Mouse (Mus musculus): Measurements from ENCODE around the gene Crp. TPM values are rescaled to one million over a fixed set of nuclear protein-coding genes. Genes with fewer than 3 reads are reported as not detected.

Gene Crp
- polyA plus RNA-seq, 1 experiment = not detected

- H3K79me3 ChIP-seq (ENCODE audit: low read depth) = no peaks in the 10 kb centered on the region
- no peaks in the 10 kb centered on the region for H3K79me2 ChIP-seq (ENCODE audit: control insufficient read depth, insufficient read depth)
- TF ChIP-seq FOSL1 (IDR thresholded peaks at IDR 0.05; ENCODE audit: insufficient read depth, low read length, poor library complexity, severe bottlenecking) (no peak), USF1 (IDR thresholded peaks at IDR 0.05; ENCODE audit: low read depth) (no peak), CTCF (IDR thresholded peaks at IDR 0.05; ENCODE audit: control insufficient read depth, insufficient read depth, insufficient read length) (no peak), CEBPB (IDR thresholded peaks at IDR 0.05; ENCODE audit: low read depth) (no peak)
- H3ac ChIP-seq (ENCODE audit: control insufficient read depth, insufficient read length, low read depth) = no peak overlapping the region
- H3K27me3 ChIP-seq (ENCODE audit: control insufficient read depth, insufficient read depth, insufficient read length) = no peaks in the 10 kb centered on the region
- no peak overlapping the region for H3K4me3 ChIP-seq (ENCODE audit: insufficient read depth, poor library complexity, severe bottlenecking)
- no peaks in the 10 kb centered on the region for H3K36me3 ChIP-seq (ENCODE audit: control insufficient read depth, insufficient read depth)
Observed at GRCm38 (mm10) chr1:172680742-172681141, 17.1 kb upstream of the Crp start.

DNA sequence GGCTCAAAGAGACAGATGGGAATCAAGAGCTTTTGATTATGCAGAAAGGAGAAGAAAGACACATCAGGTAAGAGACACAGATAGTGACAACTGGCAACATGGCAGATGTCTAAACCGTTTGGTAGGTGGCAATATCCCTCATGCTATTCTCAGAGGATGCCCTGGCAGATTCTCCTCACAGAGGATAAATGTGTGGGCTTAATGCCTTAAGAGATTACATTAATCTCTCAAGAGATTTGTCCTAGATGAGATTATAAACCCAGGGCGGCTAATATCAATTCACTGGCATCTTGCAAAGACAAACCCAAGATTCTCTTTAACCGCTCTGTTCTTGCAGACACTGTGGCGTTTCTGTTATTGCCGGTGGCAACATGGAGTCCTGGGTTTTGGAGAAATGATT, 14.3 kb upstream of the Crp start:
- no peak for TF ChIP-seq MYOD1 (IDR thresholded peaks at IDR 0.05; ENCODE audit: control insufficient read depth, insufficient read length, low read depth)
- TF ChIP-seq CEBPB (IDR thresholded peaks at IDR 0.05; ENCODE audit: low read depth) = no peak
- no peak for TF ChIP-seq MAX (IDR thresholded peaks at IDR 0.05)
- no peak for TF ChIP-seq CTCF (IDR thresholded peaks at IDR 0.05; ENCODE audit: control insufficient read depth, insufficient read depth, insufficient read length)
- no peak for TF ChIP-seq USF1 (IDR thresholded peaks at IDR 0.05; ENCODE audit: low read depth)
- TF ChIP-seq FOSL1 (IDR thresholded peaks at IDR 0.05; ENCODE audit: insufficient read depth, low read length, poor library complexity, severe bottlenecking) = no peak
- TF ChIP-seq MYOG (IDR thresholded peaks at IDR 0.05; ENCODE audit: control insufficient read depth, extremely low read depth, insufficient read length) = no peak
- H3K79me2 ChIP-seq (ENCODE audit: control insufficient read depth, insufficient read depth) = no peaks in the 10 kb centered on the region
- no peaks in the 10 kb centered on the region for H3K79me3 ChIP-seq (ENCODE audit: low read depth)
- H3K4me3 ChIP-seq (ENCODE audit: insufficient read depth, poor library complexity, severe bottlenecking) = no peak overlapping the region
- no peaks in the 10 kb centered on the region for H3K27me3 ChIP-seq (ENCODE audit: control insufficient read depth, insufficient read depth, insufficient read length)
- no peaks in the 10 kb centered on the region for H3K36me3 ChIP-seq (ENCODE audit: control insufficient read depth, insufficient read depth)
- H3ac ChIP-seq (ENCODE audit: control insufficient read depth, insufficient read length, low read depth) = no peak overlapping the region

- no peaks in the 10 kb centered on the region for H3K79me3 ChIP-seq (ENCODE audit: low read depth)
- no peak overlapping the region for H3ac ChIP-seq (ENCODE audit: control insufficient read depth, insufficient read length, low read depth)
- no peaks in the 10 kb centered on the region for H3K79me2 ChIP-seq (ENCODE audit: control insufficient read depth, insufficient read depth)
- TF ChIP-seq MYOD1 (IDR thresholded peaks at IDR 0.05; ENCODE audit: control insufficient read depth, insufficient read length, low read depth) = no peak
- no peaks in the 10 kb centered on the region for H3K36me3 ChIP-seq (ENCODE audit: control insufficient read depth, insufficient read depth)
- H3K27me3 ChIP-seq (ENCODE audit: control insufficient read depth, insufficient read depth, insufficient read length) = no peaks in the 10 kb centered on the region
- H3K4me3 ChIP-seq (ENCODE audit: insufficient read depth, poor library complexity, severe bottlenecking) = no peak overlapping the region
Observed at GRCm38 (mm10) chr1:172683957-172684356, 13.9 kb upstream of the Crp start.

DNA sequence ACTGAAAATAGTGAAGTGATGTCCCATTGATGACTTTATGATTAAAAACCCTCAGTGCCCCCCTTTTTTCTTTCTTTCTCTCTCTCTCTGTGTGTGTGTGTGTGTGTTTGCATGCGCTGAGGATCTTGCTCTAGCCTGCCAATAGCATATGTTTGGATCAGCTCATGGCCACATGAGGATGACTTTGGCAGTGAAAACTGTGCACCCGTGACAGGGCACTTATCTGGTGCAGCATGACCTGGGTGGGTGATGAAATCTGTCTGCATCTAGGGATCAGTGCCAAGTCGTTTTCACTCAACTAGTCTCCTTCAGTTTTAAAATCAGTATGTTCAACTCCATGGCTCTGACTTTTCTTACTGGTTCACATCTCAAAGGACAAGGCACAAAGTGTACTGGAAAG, 12.7 kb upstream of the Crp start:
- Histone ChIP-seq H3K79me3 (ENCODE audit: low read depth) (no peaks in the 10 kb centered on the region), H3K4me3 (ENCODE audit: insufficient read depth, poor library complexity, severe bottlenecking) (no peak overlapping the region), H3K79me2 (ENCODE audit: control insufficient read depth, insufficient read depth) (no peaks in the 10 kb centered on the region), H3K27me3 (ENCODE audit: control insufficient read depth, insufficient read depth, insufficient read length) (no peaks in the 10 kb centered on the region), H3ac (ENCODE audit: control insufficient read depth, insufficient read length, low read depth) (no peak overlapping the region), H3K36me3 (ENCODE audit: control insufficient read depth, insufficient read depth) (no peaks in the 10 kb centered on the region)
- TF ChIP-seq MAX (IDR thresholded peaks at IDR 0.05) = no peak
- no peak for TF ChIP-seq MYOD1 (IDR thresholded peaks at IDR 0.05; ENCODE audit: control insufficient read depth, insufficient read length, low read depth)
- no peak for TF ChIP-seq MYOG (IDR thresholded peaks at IDR 0.05; ENCODE audit: control insufficient read depth, extremely low read depth, insufficient read length)
- TF ChIP-seq CTCF (IDR thresholded peaks at IDR 0.05; ENCODE audit: control insufficient read depth, insufficient read depth, insufficient read length) = no peak
- TF ChIP-seq USF1 (IDR thresholded peaks at IDR 0.05; ENCODE audit: low read depth) = no peak
- no peak for TF ChIP-seq FOSL1 (IDR thresholded peaks at IDR 0.05; ENCODE audit: insufficient read depth, low read length, poor library complexity, severe bottlenecking)
- no peak for TF ChIP-seq CEBPB (IDR thresholded peaks at IDR 0.05; ENCODE audit: low read depth)

DNA sequence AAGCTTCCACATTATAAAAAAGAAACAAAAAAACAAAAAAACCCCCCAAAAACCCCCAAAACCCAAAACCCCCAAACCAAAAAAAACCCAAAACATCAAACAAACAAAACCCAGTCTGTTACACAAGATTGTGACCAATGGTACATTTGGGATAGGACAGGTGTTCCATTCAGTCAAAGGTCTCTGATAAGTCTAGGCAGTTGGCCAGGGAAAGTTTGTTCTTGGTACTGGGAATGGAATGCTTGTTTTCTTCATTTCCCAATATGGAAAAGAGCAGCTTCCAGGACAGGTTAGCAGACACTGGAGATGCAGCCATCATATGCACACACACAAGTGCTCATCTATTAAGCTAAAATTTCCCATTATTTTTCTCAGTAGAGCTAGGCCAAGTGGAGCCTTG, 433 bp upstream of the Crp start:
- Histone ChIP-seq H3ac (ENCODE audit: control insufficient read depth, insufficient read length, low read depth) (no peak overlapping the region), H3K4me3 (ENCODE audit: insufficient read depth, poor library complexity, severe bottlenecking) (no peak overlapping the region), H3K36me3 (ENCODE audit: control insufficient read depth, insufficient read depth) (no peaks in the 10 kb centered on the region), H3K79me2 (ENCODE audit: control insufficient read depth, insufficient read depth) (no peaks in the 10 kb centered on the region), H3K79me3 (ENCODE audit: low read depth) (no peaks in the 10 kb centered on the region), H3K27me3 (ENCODE audit: control insufficient read depth, insufficient read depth, insufficient read length) (no peaks in the 10 kb centered on the region)
- no peak for TF ChIP-seq MYOG (IDR thresholded peaks at IDR 0.05; ENCODE audit: control insufficient read depth, extremely low read depth, insufficient read length)
- no peak for TF ChIP-seq MYOD1 (IDR thresholded peaks at IDR 0.05; ENCODE audit: control insufficient read depth, insufficient read length, low read depth)
- no peak for TF ChIP-seq CEBPB (IDR thresholded peaks at IDR 0.05; ENCODE audit: low read depth)
- TF ChIP-seq MAX (IDR thresholded peaks at IDR 0.05) = no peak

- H3K79me2 ChIP-seq (ENCODE audit: control insufficient read depth, insufficient read depth) = no peaks in the 10 kb centered on the region
- H3K27me3 ChIP-seq (ENCODE audit: control insufficient read depth, insufficient read depth, insufficient read length) = no peaks in the 10 kb centered on the region
- no peaks in the 10 kb centered on the region for H3K36me3 ChIP-seq (ENCODE audit: control insufficient read depth, insufficient read depth)
- H3ac ChIP-seq (ENCODE audit: control insufficient read depth, insufficient read length, low read depth) = no peak overlapping the region
- H3K79me3 ChIP-seq (ENCODE audit: low read depth) = no peaks in the 10 kb centered on the region
- TF ChIP-seq MYOD1 (IDR thresholded peaks at IDR 0.05; ENCODE audit: control insufficient read depth, insufficient read length, low read depth) (no peak), MYOG (IDR thresholded peaks at IDR 0.05; ENCODE audit: control insufficient read depth, extremely low read depth, insufficient read length) (no peak), FOSL1 (IDR thresholded peaks at IDR 0.05; ENCODE audit: insufficient read depth, low read length, poor library complexity, severe bottlenecking) (no peak), CEBPB (IDR thresholded peaks at IDR 0.05; ENCODE audit: low read depth) (no peak), USF1 (IDR thresholded peaks at IDR 0.05; ENCODE audit: low read depth) (no peak), MAX (IDR thresholded peaks at IDR 0.05) (no peak), CTCF (IDR thresholded peaks at IDR 0.05; ENCODE audit: control insufficient read depth, insufficient read depth, insufficient read length) (no peak)
- no peak overlapping the region for H3K4me3 ChIP-seq (ENCODE audit: insufficient read depth, poor library complexity, severe bottlenecking)
Observed at GRCm38 (mm10) chr1:172700814-172701213, 3.0 kb downstream of the Crp start.
